Mouse (Mus musculus): Measurements from ENCODE around the gene Atf6.

GRCm38 (mm10) chr1:170718133-170718810, 149.3 kb downstream of the Atf6 start:
- TF ChIP-seq ZC3H11A (IDR thresholded peaks at IDR 0.05; ENCODE audit: borderline replicate concordance, low read depth, low read length): no peak
- TF ChIP-seq HCFC1 (IDR thresholded peaks at IDR 0.05; ENCODE audit: borderline replicate concordance, insufficient read depth, low read length): no peak
- no peak for TF ChIP-seq CHD2 (IDR thresholded peaks at IDR 0.05; ENCODE audit: low read depth, low read length)
- no peak for TF ChIP-seq MAFK (IDR thresholded peaks at IDR 0.05; ENCODE audit: insufficient read depth, low read depth, low read length)
- TF ChIP-seq ZNF384 (IDR thresholded peaks at IDR 0.05; ENCODE audit: low read depth, low read length): no peak
